Mouse (Mus musculus): ENCODE data around the gene Junb. TPM values are rescaled to one million over a fixed set of nuclear protein-coding genes. Genes with fewer than 3 reads are reported as not detected.

Junb gene
- polyA plus RNA-seq, 1 experiment from 2014 or later, result 15.3 TPM

- H3K4me2 ChIP-seq (ENCODE audit: low read depth, low read length), result peak overlapping the region; percentile 70
- H3K27me3 ChIP-seq (ENCODE audit: control insufficient read depth, insufficient read depth, low read length), result peaks cover 62% of the 10 kb centered on the region
- peak overlapping the region; percentile 37; the same call in 1 of the 2 replicates for H3K9ac ChIP-seq (ENCODE audit: low read length)
- peaks cover 4% of the 10 kb centered on the region; the same call in 1 of the 2 replicates for H3K4me1 ChIP-seq (ENCODE audit: control insufficient read depth, insufficient read depth, low read length)
- no peak for ATAC-seq (replicated peaks; ENCODE audit: extremely low read depth, insufficient read depth, low FRiP score)
- peak overlapping the region; percentile 48 for H3K4me3 ChIP-seq (ENCODE audit: low read length)
- no peaks in the 10 kb centered on the region for H3K36me3 ChIP-seq (ENCODE audit: control insufficient read depth, insufficient read depth)
- 24% methylated on average over 23 of the region's 23 CpGs for WGBS
- no peak overlapping the region for H3K27ac ChIP-seq (ENCODE audit: low read length)
- no peaks in the 10 kb centered on the region for H3K9me3 ChIP-seq (replicated peaks; ENCODE audit: control insufficient read depth, low read length)
These were observed 42.2 kb downstream of the Junb start for GRCm38 (mm10) chr8:84936041-84936961.

- WGBS, result 5% methylated on average over 14 of the region's 14 CpGs
- Histone ChIP-seq H3K27ac (ENCODE audit: low read length) (no peak overlapping the region), H3K9me3 (replicated peaks; ENCODE audit: control insufficient read depth, low read length) (no peaks in the 10 kb centered on the region), H3K27me3 (ENCODE audit: control insufficient read depth, insufficient read depth, low read length) (peaks cover 64% of the 10 kb centered on the region), H3K9ac (ENCODE audit: low read length) (no peak overlapping the region), H3K4me2 (ENCODE audit: low read depth, low read length) (no peak overlapping the region), H3K36me3 (ENCODE audit: control insufficient read depth, insufficient read depth) (no peaks in the 10 kb centered on the region), H3K4me3 (ENCODE audit: low read length) (no peak overlapping the region), H3K4me1 (ENCODE audit: control insufficient read depth, insufficient read depth, low read length) (peaks cover 4% of the 10 kb centered on the region; the same call in 1 of the 2 replicates)
- ATAC-seq (replicated peaks; ENCODE audit: extremely low read depth, insufficient read depth, low FRiP score), result no peak; the same call in 1 of the 2 replicates
These were observed 43.0 kb downstream of the Junb start for GRCm38 (mm10) chr8:84935489-84935888.

GRCm38 (mm10) chr8:84934860-84935259 lies 43.7 kb downstream of the Junb start:
- Histone ChIP-seq H3K9me3 (replicated peaks; ENCODE audit: control insufficient read depth, low read length) (no peaks in the 10 kb centered on the region), H3K4me3 (ENCODE audit: low read length) (no peak overlapping the region), H3K27me3 (ENCODE audit: control insufficient read depth, insufficient read depth, low read length) (peaks cover 71% of the 10 kb centered on the region), H3K9ac (ENCODE audit: low read length) (no peak overlapping the region), H3K27ac (ENCODE audit: low read length) (no peak overlapping the region), H3K36me3 (ENCODE audit: control insufficient read depth, insufficient read depth) (no peaks in the 10 kb centered on the region), H3K4me2 (ENCODE audit: low read depth, low read length) (no peak overlapping the region), H3K4me1 (ENCODE audit: control insufficient read depth, insufficient read depth, low read length) (peaks cover 4% of the 10 kb centered on the region; the same call in 1 of the 2 replicates)
- ATAC-seq (replicated peaks; ENCODE audit: extremely low read depth, insufficient read depth, low FRiP score), result no peak
- 4% methylated on average over 15 of the region's 15 CpGs for WGBS

GRCm38 (mm10) chr8:84933767-84934559 lies 44.6 kb downstream of the Junb start:
- Histone ChIP-seq H3K4me1 (ENCODE audit: control insufficient read depth, insufficient read depth, low read length) (peaks cover 5% of the 10 kb centered on the region), H3K36me3 (ENCODE audit: control insufficient read depth, insufficient read depth) (no peaks in the 10 kb centered on the region)
- WGBS, result 75% methylated on average over 16 of the region's 16 CpGs

GRCm38 (mm10) chr8:84930582-84930981 lies 47.9 kb downstream of the Junb start:
- Histone ChIP-seq H3K27ac (ENCODE audit: low read length) (no peak overlapping the region), H3K4me3 (ENCODE audit: low read length) (no peak overlapping the region), H3K4me1 (ENCODE audit: control insufficient read depth, insufficient read depth, low read length) (peaks cover 7% of the 10 kb centered on the region), H3K9ac (ENCODE audit: low read length) (no peak overlapping the region), H3K4me2 (ENCODE audit: low read depth, low read length) (no peak overlapping the region), H3K9me3 (replicated peaks; ENCODE audit: control insufficient read depth, low read length) (no peaks in the 10 kb centered on the region), H3K36me3 (ENCODE audit: control insufficient read depth, insufficient read depth) (no peaks in the 10 kb centered on the region), H3K27me3 (ENCODE audit: control insufficient read depth, insufficient read depth, low read length) (peaks cover 60% of the 10 kb centered on the region)
- no peak for ATAC-seq (replicated peaks; ENCODE audit: extremely low read depth, insufficient read depth, low FRiP score)
- WGBS, result 77% methylated on average over 13 of the region's 13 CpGs

More at GRCm38 (mm10) chr8:84933767-84934559, 44.6 kb downstream of the Junb start:
- ATAC-seq (replicated peaks; ENCODE audit: extremely low read depth, insufficient read depth, low FRiP score), result no peak
- Histone ChIP-seq H3K27me3 (ENCODE audit: control insufficient read depth, insufficient read depth, low read length) (peaks cover 79% of the 10 kb centered on the region), H3K9me3 (replicated peaks; ENCODE audit: control insufficient read depth, low read length) (no peaks in the 10 kb centered on the region), H3K9ac (ENCODE audit: low read length) (no peak overlapping the region), H3K4me2 (ENCODE audit: low read depth, low read length) (no peak overlapping the region), H3K4me3 (ENCODE audit: low read length) (no peak overlapping the region), H3K27ac (ENCODE audit: low read length) (no peak overlapping the region)

GRCm38 (mm10) chr8:84928456-84929306 lies 49.8 kb downstream of the Junb start:
- Histone ChIP-seq H3K4me2 (ENCODE audit: low read depth, low read length) (peak overlapping the region; percentile 59), H3K4me3 (ENCODE audit: low read length) (peak overlapping the region; percentile 33), H3K9me3 (replicated peaks; ENCODE audit: control insufficient read depth, low read length) (no peaks in the 10 kb centered on the region), H3K9ac (ENCODE audit: low read length) (no peak overlapping the region), H3K36me3 (ENCODE audit: control insufficient read depth, insufficient read depth) (no peaks in the 10 kb centered on the region), H3K4me1 (ENCODE audit: control insufficient read depth, insufficient read depth, low read length) (peaks cover 7% of the 10 kb centered on the region), H3K27me3 (ENCODE audit: control insufficient read depth, insufficient read depth, low read length) (peaks cover 52% of the 10 kb centered on the region), H3K27ac (ENCODE audit: low read length) (no peak overlapping the region)
- WGBS, result 4% methylated on average over 48 of the region's 52 CpGs
- peak; percentile 52; the same call in 1 of the 2 replicates for ATAC-seq (replicated peaks; ENCODE audit: extremely low read depth, insufficient read depth, low FRiP score)

GRCm38 (mm10) chr8:84927513-84927912 lies 51.0 kb downstream of the Junb start:
- Histone ChIP-seq H3K4me3 (ENCODE audit: low read length) (no peak overlapping the region), H3K4me2 (ENCODE audit: low read depth, low read length) (no peak overlapping the region), H3K9me3 (replicated peaks; ENCODE audit: control insufficient read depth, low read length) (no peaks in the 10 kb centered on the region), H3K27ac (ENCODE audit: low read length) (no peak overlapping the region), H3K9ac (ENCODE audit: low read length) (no peak overlapping the region), H3K36me3 (ENCODE audit: control insufficient read depth, insufficient read depth) (no peaks in the 10 kb centered on the region), H3K4me1 (ENCODE audit: control insufficient read depth, insufficient read depth, low read length) (peaks cover 7% of the 10 kb centered on the region), H3K27me3 (ENCODE audit: control insufficient read depth, insufficient read depth, low read length) (peaks cover 54% of the 10 kb centered on the region)
- ATAC-seq (replicated peaks; ENCODE audit: extremely low read depth, insufficient read depth, low FRiP score), result no peak
- WGBS, result 63% methylated on average over 1 of the region's 1 CpGs

- peaks cover 40% of the 10 kb centered on the region for H3K27me3 ChIP-seq (ENCODE audit: control insufficient read depth, insufficient read depth, low read length)
- H3K9me3 ChIP-seq (replicated peaks; ENCODE audit: control insufficient read depth, low read length), result no peaks in the 10 kb centered on the region
- H3K4me1 ChIP-seq (ENCODE audit: control insufficient read depth, insufficient read depth, low read length), result peaks cover 7% of the 10 kb centered on the region
- no peak overlapping the region for H3K27ac ChIP-seq (ENCODE audit: low read length)
- H3K36me3 ChIP-seq (ENCODE audit: control insufficient read depth, insufficient read depth), result no peaks in the 10 kb centered on the region
- whole genome bisulfite sequencing, result 52% methylated on average over 7 of the region's 7 CpGs
- H3K9ac ChIP-seq (ENCODE audit: low read length), result no peak overlapping the region
- no peak overlapping the region for H3K4me3 ChIP-seq (ENCODE audit: low read length)
- no peak overlapping the region for H3K4me2 ChIP-seq (ENCODE audit: low read depth, low read length)
- no peak for ATAC-seq (replicated peaks; ENCODE audit: extremely low read depth, insufficient read depth, low FRiP score)
These were observed 53.0 kb downstream of the Junb start for GRCm38 (mm10) chr8:84925557-84925956.

Data from heart, embryonic 16.5 days (tissue).